Mouse (Mus musculus) midbrain, embryonic 15.5 days (tissue): Measurements from ENCODE around the gene Nxph3. TPM values are rescaled to one million over a fixed set of nuclear protein-coding genes. Genes with fewer than 3 reads are reported as not detected.
A peak's percentile ranks its signal among the peaks of the same experiment; 100 is the strongest.

Source experiments
- ATAC-seq: fragments of 200-750 bp; cut with Nextera tagmentation; replicated peaks from 2 replicates; pipeline ENCODE4 v1.8.0; 2017; ENCODE audit warnings: moderate TSS enrichment
- H3K27ac ChIP-seq: fragments of 300-500 bp; sonication (generic); 2 replicates; pipeline ENCODE4 v1.5.1; 2015; ENCODE audit warnings: mild to moderate bottlenecking, inconsistent platforms
- H3K27me3 ChIP-seq: fragments of 300-500 bp; sonication (generic); replicated peaks from 2 replicates; pipeline ENCODE4 v1.6.1; 2015; ENCODE audit warnings: inconsistent platforms
- H3K36me3 ChIP-seq: fragments of 300-500 bp; sonication (generic); replicated peaks from 2 replicates; pipeline ENCODE4 v1.6.1; 2015; ENCODE audit warnings: inconsistent platforms
- H3K4me1 ChIP-seq: fragments of 300-500 bp; sonication (generic); 2 replicates; pipeline ENCODE4 v1.6.1; 2015; ENCODE audit warnings: inconsistent platforms
- H3K4me2 ChIP-seq: fragments of 300-500 bp; sonication (generic); 2 replicates; pipeline ENCODE4 v1.6.1; 2015; ENCODE audit warnings: inconsistent platforms, mild to moderate bottlenecking, moderate library complexity
- H3K4me3 ChIP-seq: fragments of 300-500 bp; sonication (generic); 2 replicates; pipeline ENCODE4 v1.5.1; 2015; ENCODE audit warnings: mild to moderate bottlenecking, inconsistent platforms
- H3K9ac ChIP-seq: fragments of 300-500 bp; sonication (generic); 2 replicates; pipeline ENCODE4 v1.6.1; 2015; ENCODE audit warnings: mild to moderate bottlenecking, inconsistent platforms
- H3K9me3 ChIP-seq: fragments of 300-500 bp; sonication (generic); 2 replicates; pipeline ENCODE4 v1.6.1; 2016; ENCODE audit warnings: inconsistent platforms
- WGBS: fragments of 180-500 bp; shearing (Covaris S2); methylation state at CpG from one replicate; pipeline ENCODE4 v1.1.7; 2015; ENCODE audit warnings: mixed read lengths; 5-methylcytosine and 5-hydroxymethylcytosine counted together
- polyA plus RNA-seq: library from polyadenylated mRNA; unstranded; fragments of >200 nt; fragmentation: Nextera tagmentation; extraction: Ambion mirVana; gene quantifications from 2 replicates; pipeline ENCODE4 v1.2.1, GENCODE M21; 2015

The Nxph3 gene
- polyA plus RNA-seq, 1 experiment from 2014 or later, result 3.2 TPM

DNA sequence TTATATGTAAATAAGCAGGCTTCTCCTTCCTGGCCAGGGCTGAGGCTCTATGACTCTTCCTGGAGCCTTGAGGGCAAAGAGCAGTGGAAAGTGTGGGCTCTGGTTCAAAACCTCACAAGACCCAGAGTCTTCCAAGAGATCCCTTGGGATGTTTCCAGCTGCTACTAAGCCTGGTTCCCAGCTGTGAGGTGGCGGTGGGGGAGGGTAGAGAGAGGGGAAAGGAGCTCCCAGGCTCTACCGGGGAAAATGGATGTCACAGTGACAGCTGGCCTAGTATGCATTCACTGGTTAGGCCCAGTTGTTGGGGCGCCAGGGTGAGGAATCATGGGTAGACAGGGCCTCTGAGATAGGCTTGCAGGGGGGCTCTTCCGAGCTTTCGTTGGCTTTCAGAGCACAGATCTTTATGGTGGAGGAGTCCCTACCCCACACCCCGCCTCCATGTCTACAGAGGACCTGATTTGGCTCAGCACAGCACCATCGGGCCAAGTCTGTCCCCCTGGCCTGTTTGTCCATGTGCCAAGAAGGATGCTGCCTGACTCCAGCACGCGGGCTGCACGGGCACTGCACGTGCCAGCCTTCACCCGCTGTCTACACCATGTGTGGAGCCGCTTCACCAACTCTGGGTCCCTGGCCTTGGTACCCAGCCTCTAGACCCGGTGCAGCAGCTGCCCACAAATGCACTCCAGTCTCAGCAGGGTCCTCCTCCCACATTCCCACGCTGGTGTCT lies 24.2 kb upstream of the Nxph3 start:
- no peaks in the 10 kb centered on the region for H3K9me3 ChIP-seq
- ATAC-seq, result no peak
- H3K4me2 ChIP-seq, result no peak overlapping the region
- H3K27me3 ChIP-seq, result 0 out of 2 replicates have a peak, but pooled peaks cover 2% of the 10 kb centered on the region
- H3K36me3 ChIP-seq, result no peaks in the 10 kb centered on the region
- H3K9ac ChIP-seq, result no peak overlapping the region
- H3K4me3 ChIP-seq, result no peak overlapping the region
- H3K4me1 ChIP-seq, result peaks cover 4% of the 10 kb centered on the region; the same call in 1 of the 2 replicates
- 73% methylated on average over 15 of the region's 15 CpGs for WGBS
- no peak overlapping the region for H3K27ac ChIP-seq

GRCm38 (mm10) chr11:95533484-95534160 lies 19.3 kb upstream of the Nxph3 start:
- Histone ChIP-seq H3K9ac (no peak overlapping the region), H3K4me1 (peaks cover 4% of the 10 kb centered on the region; the same call in 1 of the 2 replicates), H3K36me3 (no peaks in the 10 kb centered on the region), H3K4me2 (peak overlapping the region; percentile 48), H3K27ac (no peak overlapping the region), H3K4me3 (no peak overlapping the region), H3K9me3 (no peaks in the 10 kb centered on the region), H3K27me3 (no peaks in the 10 kb centered on the region)
- peak; percentile 75; the same call in 1 of the 2 replicates for ATAC-seq
- WGBS, result 23% methylated on average over 24 of the region's 24 CpGs

DNA sequence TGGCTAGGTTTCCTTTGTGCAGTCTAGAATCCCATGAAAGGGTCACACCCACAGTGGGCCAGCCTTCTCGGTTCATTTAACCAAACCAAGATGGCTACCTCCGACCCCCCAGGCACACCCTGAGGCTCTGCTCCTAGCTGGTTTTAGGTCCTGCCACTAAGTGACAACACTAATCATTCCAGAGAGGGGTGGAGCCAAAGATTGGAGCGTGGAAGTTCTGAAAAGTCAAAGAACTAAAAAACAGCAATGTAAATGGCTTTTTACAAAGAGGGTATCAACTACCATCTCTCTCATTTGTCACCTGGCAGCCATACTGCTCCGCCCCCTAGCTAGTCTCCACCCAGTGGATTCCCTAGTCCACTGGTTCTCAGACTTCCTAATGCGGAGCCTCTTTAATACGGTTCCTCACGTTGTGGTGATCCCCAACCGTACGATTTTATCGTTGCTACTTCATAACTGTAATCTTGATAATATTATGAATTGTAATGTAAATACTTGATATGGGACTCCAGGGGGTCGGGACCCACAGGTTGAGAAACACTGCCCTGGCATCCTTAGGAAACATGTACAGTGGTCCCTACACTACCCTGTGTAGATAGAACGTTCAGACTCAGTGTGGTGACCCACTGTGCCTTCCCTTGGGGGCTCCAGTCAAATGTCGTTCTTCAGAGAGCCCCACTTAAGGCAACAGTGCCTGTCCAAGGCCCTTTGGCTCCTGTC lies 18.1 kb upstream of the Nxph3 start:
- ATAC-seq, result no peak
- Histone ChIP-seq H3K4me1 (peaks cover 4% of the 10 kb centered on the region; the same call in 1 of the 2 replicates), H3K9me3 (no peaks in the 10 kb centered on the region), H3K4me3 (no peak overlapping the region), H3K27me3 (no peaks in the 10 kb centered on the region), H3K27ac (no peak overlapping the region), H3K36me3 (no peaks in the 10 kb centered on the region), H3K9ac (no peak overlapping the region), H3K4me2 (no peak overlapping the region)
- WGBS, result 75% methylated on average over 13 of the region's 13 CpGs

- no peak for ATAC-seq
- Histone ChIP-seq H3K9me3 (no peaks in the 10 kb centered on the region), H3K4me2 (no peak overlapping the region), H3K27ac (no peak overlapping the region), H3K4me3 (no peak overlapping the region), H3K4me1 (no peaks in the 10 kb centered on the region), H3K9ac (no peak overlapping the region), H3K36me3 (no peaks in the 10 kb centered on the region), H3K27me3 (0 out of 2 replicates have a peak, but pooled peaks cover 4% of the 10 kb centered on the region)
- WGBS, result 75% methylated on average over 3 of the region's 3 CpGs
These were observed 13.9 kb upstream of the Nxph3 start for GRCm38 (mm10) chr11:95528231-95528630.

DNA sequence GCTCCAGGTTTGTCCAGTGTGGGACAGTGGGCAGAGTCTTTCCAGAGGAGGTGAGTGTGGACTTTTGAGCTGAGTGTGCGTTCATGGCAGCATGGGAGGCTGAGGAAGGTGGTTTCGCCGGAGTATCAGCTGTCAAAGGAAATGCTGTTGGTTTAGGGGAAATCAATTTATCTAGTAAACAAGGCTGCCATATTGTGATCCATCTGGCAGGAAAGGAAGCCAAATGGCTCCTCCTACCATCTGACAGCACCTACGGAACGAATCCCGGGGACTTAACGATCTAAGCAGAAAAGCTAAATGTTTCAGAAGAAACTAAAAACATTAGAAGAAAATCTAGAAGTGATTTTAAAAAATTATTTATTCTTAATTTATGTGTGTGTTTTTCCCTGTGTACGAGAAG lies 12.9 kb upstream of the Nxph3 start:
- no peak for ATAC-seq
- no peak overlapping the region for H3K4me2 ChIP-seq

DNA sequence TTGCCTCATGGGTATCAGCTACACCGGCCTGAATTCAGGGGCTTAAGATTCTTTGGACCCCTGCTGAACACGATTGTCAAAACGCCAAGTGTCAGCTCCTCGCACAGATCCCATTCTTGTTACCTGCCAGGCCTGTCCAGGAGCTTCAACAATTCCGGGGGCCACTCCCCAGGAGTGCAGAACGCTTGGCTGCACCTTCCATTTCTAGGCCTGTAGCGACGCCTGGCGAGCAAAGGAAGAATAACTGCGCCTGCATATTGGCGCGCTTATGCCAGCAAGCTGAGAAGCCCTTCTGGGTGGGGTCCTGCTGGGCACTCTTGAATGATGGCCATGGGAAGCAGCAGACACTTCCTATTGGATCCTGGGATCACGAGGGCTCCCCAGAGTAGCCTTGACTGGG lies 7.2 kb upstream of the Nxph3 start:
- H3K9ac ChIP-seq, result 0 out of 2 replicates have a peak overlapping the region, but pooled peaks have one; percentile 16
- under 1% methylated on average over 13 of the region's 13 CpGs for WGBS
- peak overlapping the region; percentile 22 for H3K4me3 ChIP-seq
- no peak overlapping the region for H3K27ac ChIP-seq
- peak overlapping the region; percentile 47 for H3K4me2 ChIP-seq
- ATAC-seq, result peak; percentile 62; the same call in 1 of the 2 replicates
- H3K36me3 ChIP-seq, result no peaks in the 10 kb centered on the region
- H3K9me3 ChIP-seq, result no peaks in the 10 kb centered on the region
- peaks cover 9% of the 10 kb centered on the region; the same call in 1 of the 2 replicates for H3K27me3 ChIP-seq
- peaks cover 12% of the 10 kb centered on the region for H3K4me1 ChIP-seq

More for the DNA sequence above, 12.9 kb upstream of the Nxph3 start:
- Histone ChIP-seq H3K9me3 (no peaks in the 10 kb centered on the region), H3K27ac (no peak overlapping the region), H3K9ac (no peak overlapping the region), H3K27me3 (0 out of 2 replicates have a peak, but pooled peaks cover 4% of the 10 kb centered on the region), H3K4me1 (no peaks in the 10 kb centered on the region), H3K4me3 (no peak overlapping the region), H3K36me3 (no peaks in the 10 kb centered on the region)
- WGBS, result 88% methylated on average over 8 of the region's 8 CpGs

- peak overlapping the region; percentile 8; the same call in 1 of the 2 replicates for H3K9ac ChIP-seq
- H3K4me3 ChIP-seq, result peak overlapping the region; percentile 29
- peaks cover 14% of the 10 kb centered on the region; the same call in 1 of the 2 replicates for H3K27me3 ChIP-seq
- H3K4me2 ChIP-seq, result peak overlapping the region; percentile 47
- no peaks in the 10 kb centered on the region for H3K36me3 ChIP-seq
- H3K27ac ChIP-seq, result peak overlapping the region; percentile 68
- 3% methylated on average over 27 of the region's 27 CpGs for WGBS
- ATAC-seq, result peak; percentile 82
- no peaks in the 10 kb centered on the region for H3K9me3 ChIP-seq
- peaks cover 19% of the 10 kb centered on the region for H3K4me1 ChIP-seq
These were observed 6.2 kb upstream of the Nxph3 start for GRCm38 (mm10) chr11:95520456-95521072.

GRCm38 (mm10) chr11:95519996-95520395 lies 5.6 kb upstream of the Nxph3 start:
- peak overlapping the region; percentile 68; the same call in 1 of the 2 replicates for H3K27ac ChIP-seq
- 41% methylated on average over 3 of the region's 3 CpGs for WGBS
- no peak overlapping the region for H3K9ac ChIP-seq
- H3K4me3 ChIP-seq, result no peak overlapping the region
- H3K4me2 ChIP-seq, result no peak overlapping the region
- H3K9me3 ChIP-seq, result no peaks in the 10 kb centered on the region
- ATAC-seq, result no peak
- H3K4me1 ChIP-seq, result peaks cover 19% of the 10 kb centered on the region
- peaks cover 16% of the 10 kb centered on the region; the same call in 1 of the 2 replicates for H3K27me3 ChIP-seq
- no peaks in the 10 kb centered on the region for H3K36me3 ChIP-seq

DNA sequence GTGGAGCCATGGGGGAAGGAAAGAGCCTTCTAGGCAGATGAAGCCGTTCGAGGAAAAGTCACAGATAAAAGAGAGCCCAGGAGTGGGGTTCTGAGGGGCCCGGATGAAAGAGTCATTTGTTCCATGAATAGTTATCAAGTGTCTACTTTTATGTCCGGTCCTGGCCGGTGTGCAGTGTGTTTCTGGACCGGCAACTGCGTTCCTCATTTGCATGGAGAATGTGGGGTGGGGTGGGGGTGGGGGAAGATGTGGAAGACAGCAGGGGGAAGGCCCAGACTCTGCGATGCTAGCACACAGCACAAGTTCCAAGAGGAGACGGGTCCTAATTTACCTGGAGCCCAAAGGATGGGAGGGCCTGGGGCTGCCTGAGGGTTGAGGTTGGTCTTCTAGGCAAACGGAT lies 4.9 kb upstream of the Nxph3 start:
- peaks cover 25% of the 10 kb centered on the region for H3K4me1 ChIP-seq
- 51% methylated on average over 10 of the region's 10 CpGs for WGBS

GRCm38 (mm10) chr11:95517162-95517561 lies 2.8 kb upstream of the Nxph3 start:
- 57% methylated on average over 6 of the region's 6 CpGs for WGBS
- Histone ChIP-seq H3K4me1 (peaks cover 38% of the 10 kb centered on the region), H3K9ac (no peak overlapping the region), H3K4me2 (no peak overlapping the region), H3K9me3 (no peaks in the 10 kb centered on the region), H3K36me3 (no peaks in the 10 kb centered on the region), H3K4me3 (no peak overlapping the region), H3K27me3 (peaks cover 26% of the 10 kb centered on the region), H3K27ac (no peak overlapping the region)
- ATAC-seq, result no peak

More for the DNA sequence above, 4.9 kb upstream of the Nxph3 start:
- no peak for ATAC-seq
- no peak overlapping the region for H3K4me3 ChIP-seq
- no peaks in the 10 kb centered on the region for H3K36me3 ChIP-seq
- H3K9me3 ChIP-seq, result no peaks in the 10 kb centered on the region
- peaks cover 14% of the 10 kb centered on the region for H3K27me3 ChIP-seq
- no peak overlapping the region for H3K27ac ChIP-seq
- no peak overlapping the region for H3K9ac ChIP-seq
- H3K4me2 ChIP-seq, result no peak overlapping the region

GRCm38 (mm10) chr11:95516491-95516911 lies 2.1 kb upstream of the Nxph3 start:
- WGBS, result 8% methylated on average over 5 of the region's 5 CpGs
- H3K4me1 ChIP-seq, result peaks cover 38% of the 10 kb centered on the region
- H3K4me2 ChIP-seq, result no peak overlapping the region
- H3K9me3 ChIP-seq, result no peaks in the 10 kb centered on the region
- H3K9ac ChIP-seq, result no peak overlapping the region
- no peak overlapping the region for H3K4me3 ChIP-seq
- H3K27ac ChIP-seq, result 0 out of 2 replicates have a peak overlapping the region, but pooled peaks have one; percentile 5
- no peaks in the 10 kb centered on the region for H3K36me3 ChIP-seq
- peaks cover 26% of the 10 kb centered on the region for H3K27me3 ChIP-seq
- no peak for ATAC-seq
